Mouse (Mus musculus) neural tube, embryonic 15.5 days (tissue): ENCODE measurements around the gene Matn4. TPM values are rescaled to one million over a fixed set of nuclear protein-coding genes. Genes with fewer than 3 reads are reported as not detected.
A peak's percentile ranks its signal among the peaks of the same experiment; 100 is the strongest.

ENCODE experiments used
- ATAC-seq: fragments of 200-750 bp; cut with Nextera tagmentation; 2 replicates; pipeline ENCODE4 v1.8.0; 2017; ENCODE audit warnings: mild to moderate bottlenecking, moderate TSS enrichment, moderate library complexity; ENCODE audit not compliant: low FRiP score
- H3K27ac ChIP-seq: fragments of 300-500 bp; sonication (generic); replicated peaks from 2 replicates; pipeline ENCODE4 v1.5.1; 2015; ENCODE audit warnings: mild to moderate bottlenecking, inconsistent platforms
- H3K27me3 ChIP-seq: fragments of 300-500 bp; sonication (generic); replicated peaks from 2 replicates; pipeline ENCODE4 v1.6.1; 2015; ENCODE audit warnings: inconsistent platforms
- H3K36me3 ChIP-seq: fragments of 300-500 bp; sonication (generic); 2 replicates; pipeline ENCODE4 v1.6.1; 2015; ENCODE audit warnings: inconsistent platforms
- H3K4me1 ChIP-seq: fragments of 300-500 bp; sonication (generic); 2 replicates; pipeline ENCODE4 v1.6.1; 2015; ENCODE audit warnings: inconsistent platforms
- H3K4me2 ChIP-seq: fragments of 300-500 bp; sonication (generic); 2 replicates; pipeline ENCODE4 v1.6.1; 2015; ENCODE audit warnings: inconsistent platforms, mild to moderate bottlenecking, moderate library complexity
- H3K4me3 ChIP-seq: fragments of 300-500 bp; sonication (generic); replicated peaks from 2 replicates; pipeline ENCODE4 v1.5.1; 2015; ENCODE audit warnings: mild to moderate bottlenecking, inconsistent platforms
- H3K9ac ChIP-seq: fragments of 300-500 bp; sonication (generic); replicated peaks from 2 replicates; pipeline ENCODE4 v1.6.1; 2015; ENCODE audit warnings: mild to moderate bottlenecking, inconsistent platforms
- H3K9me3 ChIP-seq: fragments of 300-500 bp; sonication (generic); replicated peaks from 2 replicates; pipeline ENCODE4 v1.6.1; 2016; ENCODE audit warnings: inconsistent platforms
- WGBS: fragments of 180-500 bp; shearing (Covaris S2); methylation state at CpG from one replicate; pipeline ENCODE4 v1.1.7; 2015; ENCODE audit warnings: mixed read lengths; 5-methylcytosine and 5-hydroxymethylcytosine counted together
- polyA plus RNA-seq: library from polyadenylated mRNA; unstranded; fragments of >200 nt; fragmentation: Nextera tagmentation; extraction: Ambion mirVana; gene quantifications from 2 replicates; pipeline ENCODE4 v1.2.1, GENCODE M21; 2015

Matn4 gene
- polyA plus RNA-seq, 1 experiment from 2014 or later, result 8.5 TPM

GRCm38 (mm10) chr2:164423464-164423863 lies 18.5 kb upstream of the Matn4 start:
- H3K4me1 ChIP-seq, result no peaks in the 10 kb centered on the region
- WGBS, result 88% methylated on average over 11 of the region's 11 CpGs
- H3K36me3 ChIP-seq, result no peaks in the 10 kb centered on the region
- no peaks in the 10 kb centered on the region for H3K9me3 ChIP-seq
- H3K4me2 ChIP-seq, result no peak overlapping the region
- no peak overlapping the region for H3K4me3 ChIP-seq
- ATAC-seq, result no peak
- no peak overlapping the region for H3K27ac ChIP-seq
- H3K27me3 ChIP-seq, result no peaks in the 10 kb centered on the region
- no peak overlapping the region for H3K9ac ChIP-seq

GRCm38 (mm10) chr2:164422675-164423393 lies 17.9 kb upstream of the Matn4 start:
- no peak overlapping the region for H3K27ac ChIP-seq
- H3K4me3 ChIP-seq, result no peak overlapping the region
- no peak for ATAC-seq
- H3K9ac ChIP-seq, result no peak overlapping the region
- H3K27me3 ChIP-seq, result no peaks in the 10 kb centered on the region
- no peaks in the 10 kb centered on the region for H3K4me1 ChIP-seq
- WGBS, result 91% methylated on average over 15 of the region's 15 CpGs
- H3K4me2 ChIP-seq, result no peak overlapping the region
- no peaks in the 10 kb centered on the region for H3K36me3 ChIP-seq
- H3K9me3 ChIP-seq, result no peaks in the 10 kb centered on the region

GRCm38 (mm10) chr2:164421979-164422378 lies 17.0 kb upstream of the Matn4 start:
- no peaks in the 10 kb centered on the region for H3K36me3 ChIP-seq
- 94% methylated on average over 8 of the region's 8 CpGs for WGBS
- no peak for ATAC-seq

DNA sequence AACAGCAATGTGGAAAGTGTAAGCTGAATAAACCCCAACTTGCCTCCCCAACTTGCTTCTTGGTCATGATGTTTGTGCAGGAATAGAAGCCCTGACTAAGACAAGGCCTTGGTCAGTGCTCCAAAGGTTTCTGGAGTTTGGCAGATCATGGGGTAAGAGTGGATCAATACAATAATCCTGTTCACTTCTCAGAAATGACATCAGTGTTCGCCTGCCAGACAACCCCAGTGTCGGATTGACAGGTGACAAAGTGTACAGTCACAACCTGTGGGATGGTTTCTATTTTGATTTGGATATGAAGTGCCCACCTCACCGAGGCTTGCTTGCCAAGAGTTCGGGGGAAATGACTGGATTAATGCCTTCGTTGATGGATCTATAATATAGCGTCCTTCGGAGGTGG lies 16.3 kb upstream of the Matn4 start:
- Histone ChIP-seq H3K4me3 (no peak overlapping the region), H3K4me1 (no peaks in the 10 kb centered on the region), H3K36me3 (no peaks in the 10 kb centered on the region), H3K27ac (no peak overlapping the region), H3K9ac (no peak overlapping the region), H3K27me3 (no peaks in the 10 kb centered on the region), H3K9me3 (no peaks in the 10 kb centered on the region), H3K4me2 (no peak overlapping the region)
- ATAC-seq, result no peak
- WGBS, result 88% methylated on average over 7 of the region's 7 CpGs

More at GRCm38 (mm10) chr2:164421979-164422378, 17.0 kb upstream of the Matn4 start:
- Histone ChIP-seq H3K27me3 (no peaks in the 10 kb centered on the region), H3K4me3 (no peak overlapping the region), H3K4me1 (no peaks in the 10 kb centered on the region), H3K4me2 (no peak overlapping the region), H3K9ac (no peak overlapping the region), H3K27ac (no peak overlapping the region), H3K9me3 (no peaks in the 10 kb centered on the region)

GRCm38 (mm10) chr2:164419489-164419888 lies 14.5 kb upstream of the Matn4 start:
- no peak overlapping the region for H3K4me2 ChIP-seq
- H3K27ac ChIP-seq, result no peak overlapping the region
- H3K27me3 ChIP-seq, result peaks cover under 1% of the 10 kb centered on the region; the same call in 1 of the 2 replicates
- no peak overlapping the region for H3K4me3 ChIP-seq
- no peaks in the 10 kb centered on the region for H3K36me3 ChIP-seq
- no peaks in the 10 kb centered on the region for H3K9me3 ChIP-seq
- no peak overlapping the region for H3K9ac ChIP-seq
- no peaks in the 10 kb centered on the region for H3K4me1 ChIP-seq
- no peak for ATAC-seq
- WGBS, result 2% methylated on average over 3 of the region's 3 CpGs

DNA sequence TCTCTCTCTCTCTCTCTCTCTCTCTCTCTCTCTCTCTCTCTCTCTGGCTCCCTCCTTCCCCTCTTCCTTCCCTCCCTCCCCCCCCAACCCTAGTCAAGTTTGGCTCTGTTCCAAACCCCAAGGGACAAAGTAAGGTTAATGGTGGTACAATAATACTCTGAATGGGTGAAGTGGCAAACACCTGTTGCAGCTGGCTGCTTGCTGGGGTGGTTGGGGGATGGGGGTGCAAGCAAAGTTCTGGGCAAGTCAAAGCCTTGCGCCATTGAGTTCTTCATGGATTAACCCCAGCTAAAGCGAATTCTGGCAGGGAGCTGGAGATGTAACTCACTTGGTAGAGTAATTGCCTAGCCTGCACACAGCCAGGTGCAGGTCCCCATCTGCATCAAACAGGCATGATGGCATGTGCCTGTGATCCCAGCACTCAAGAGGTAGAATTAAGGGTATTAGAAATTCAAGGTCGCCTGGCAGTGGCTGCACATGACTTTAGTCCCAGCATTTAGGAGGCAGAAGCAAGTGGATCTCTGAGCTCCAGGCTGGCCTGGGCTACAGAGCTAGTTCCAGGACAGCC lies 13.4 kb upstream of the Matn4 start:
- ATAC-seq, result no peak
- H3K9ac ChIP-seq, result no peak overlapping the region
- H3K27ac ChIP-seq, result no peak overlapping the region
- H3K4me2 ChIP-seq, result no peak overlapping the region
- peaks cover 3% of the 10 kb centered on the region; the same call in 1 of the 2 replicates for H3K4me1 ChIP-seq
- H3K9me3 ChIP-seq, result no peaks in the 10 kb centered on the region
- H3K27me3 ChIP-seq, result peaks cover 10% of the 10 kb centered on the region; the same call in 1 of the 2 replicates
- 35% methylated on average over 3 of the region's 3 CpGs for WGBS
- no peak overlapping the region for H3K4me3 ChIP-seq
- H3K36me3 ChIP-seq, result no peaks in the 10 kb centered on the region

- Histone ChIP-seq H3K4me1 (peaks cover 3% of the 10 kb centered on the region; the same call in 1 of the 2 replicates), H3K36me3 (no peaks in the 10 kb centered on the region), H3K4me3 (no peak overlapping the region), H3K9me3 (no peaks in the 10 kb centered on the region), H3K4me2 (no peak overlapping the region), H3K27ac (no peak overlapping the region), H3K27me3 (peaks cover 10% of the 10 kb centered on the region; the same call in 1 of the 2 replicates), H3K9ac (no peak overlapping the region)
- WGBS, result 3% methylated on average over 2 of the region's 2 CpGs
- ATAC-seq, result no peak
These were observed 12.2 kb upstream of the Matn4 start for GRCm38 (mm10) chr2:164417198-164417597.

- 70% methylated on average over 10 of the region's 10 CpGs for WGBS
- Histone ChIP-seq H3K27me3 (peaks cover 21% of the 10 kb centered on the region), H3K4me1 (peaks cover 3% of the 10 kb centered on the region; the same call in 1 of the 2 replicates), H3K27ac (no peak overlapping the region), H3K36me3 (no peaks in the 10 kb centered on the region), H3K4me3 (peak overlapping the region; percentile 23), H3K9ac (no peak overlapping the region), H3K4me2 (peak overlapping the region; percentile 49), H3K9me3 (no peaks in the 10 kb centered on the region)
- ATAC-seq, result no peak
These were observed 9.6 kb upstream of the Matn4 start for GRCm38 (mm10) chr2:164414581-164414980.

GRCm38 (mm10) chr2:164414167-164414566 lies 9.2 kb upstream of the Matn4 start:
- Histone ChIP-seq H3K4me2 (peak overlapping the region; percentile 49), H3K27me3 (peaks cover 26% of the 10 kb centered on the region), H3K4me1 (peaks cover 3% of the 10 kb centered on the region; the same call in 1 of the 2 replicates), H3K4me3 (peak overlapping the region; percentile 23), H3K36me3 (no peaks in the 10 kb centered on the region), H3K9me3 (no peaks in the 10 kb centered on the region), H3K27ac (no peak overlapping the region), H3K9ac (no peak overlapping the region)
- no peak for ATAC-seq
- 26% methylated on average over 28 of the region's 28 CpGs for WGBS

DNA sequence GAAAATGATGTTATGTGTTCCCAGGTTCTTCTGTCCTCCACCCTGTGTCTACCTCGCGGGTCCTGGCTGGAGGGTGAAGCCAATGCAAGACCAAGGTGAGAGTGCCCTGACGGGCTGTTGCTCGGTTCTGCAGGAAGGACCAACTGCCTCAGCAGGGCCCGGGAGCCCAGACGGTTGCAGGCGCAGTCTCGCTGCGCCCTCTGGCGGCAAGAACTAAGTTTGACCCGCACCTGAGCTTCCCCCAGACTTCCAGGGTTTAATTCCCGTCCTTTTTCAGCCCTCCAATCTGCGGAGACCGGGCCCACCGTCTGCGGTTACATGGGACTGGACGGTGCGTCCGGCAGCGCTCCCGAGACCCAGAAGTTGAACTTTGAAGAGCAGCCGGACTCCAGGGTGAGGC lies 2.7 kb upstream of the Matn4 start:
- H3K36me3 ChIP-seq, result no peaks in the 10 kb centered on the region
- no peak overlapping the region for H3K27ac ChIP-seq
- WGBS, result 2% methylated on average over 22 of the region's 22 CpGs
- no peak overlapping the region for H3K4me3 ChIP-seq
- H3K4me2 ChIP-seq, result no peak overlapping the region
- no peaks in the 10 kb centered on the region for H3K9me3 ChIP-seq
- peaks cover 79% of the 10 kb centered on the region for H3K27me3 ChIP-seq
- peaks cover 23% of the 10 kb centered on the region for H3K4me1 ChIP-seq
- ATAC-seq, result no peak
- H3K9ac ChIP-seq, result no peak overlapping the region

DNA sequence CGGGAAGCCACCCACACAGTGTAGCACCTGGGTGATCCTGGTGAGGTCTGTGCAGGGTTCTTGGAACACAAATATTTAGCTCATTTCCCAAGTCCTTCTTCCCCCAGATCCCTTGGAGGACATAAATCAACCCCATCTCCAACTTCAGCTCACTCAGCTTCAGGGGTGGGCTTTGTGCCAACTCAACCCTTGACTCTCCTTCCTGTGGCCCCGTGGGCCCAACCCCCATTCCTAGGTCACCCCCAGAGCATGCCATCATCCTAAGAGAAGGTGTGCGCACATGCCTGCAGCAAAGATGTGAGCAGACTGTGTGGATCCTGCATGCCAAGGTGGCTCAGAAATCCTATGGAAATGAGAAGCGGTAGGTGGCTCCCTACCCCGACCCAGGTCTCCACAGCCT lies 559 bp upstream of the Matn4 start:
- H3K27me3 ChIP-seq, result peaks cover 98% of the 10 kb centered on the region
- ATAC-seq, result no peak
- H3K9me3 ChIP-seq, result no peaks in the 10 kb centered on the region
- WGBS, result 41% methylated on average over 5 of the region's 5 CpGs
- H3K27ac ChIP-seq, result no peak overlapping the region
- H3K9ac ChIP-seq, result no peak overlapping the region
- H3K4me2 ChIP-seq, result no peak overlapping the region
- H3K4me1 ChIP-seq, result peaks cover 29% of the 10 kb centered on the region
- H3K4me3 ChIP-seq, result no peak overlapping the region
- H3K36me3 ChIP-seq, result no peaks in the 10 kb centered on the region
